Mouse (Mus musculus) E14TG2a.4 (cell line): ENCODE measurements around the gene Actr8.

ENCODE experiments used
- CTCF ChIP-seq: conservative IDR thresholded peaks from 2 replicates; pipeline ENCODE4 v1.5.1; 2014; ENCODE audit warnings: low read length
- NANOG ChIP-seq: IDR thresholded peaks from 2 replicates; pipeline ENCODE4 v1.6.1; 2014; ENCODE audit warnings: borderline replicate concordance, low read length, mixed read lengths
- POU5F1 ChIP-seq: IDR thresholded peaks from 2 replicates; pipeline ENCODE4 v1.6.1; 2014; ENCODE audit warnings: low read length, borderline replicate concordance

- no peak for TF ChIP-seq CTCF
- no peak for TF ChIP-seq POU5F1
- TF ChIP-seq NANOG: no peak
Observed at GRCm38 (mm10) chr14:30043356-30043940, 65.3 kb downstream of the Actr8 start.
